Mouse (Mus musculus) adrenal gland, adult 10 weeks (tissue): Measurements from ENCODE around the gene Ano10. TPM values are rescaled to one million over a fixed set of nuclear protein-coding genes. Genes with fewer than 3 reads are reported as not detected.

Experiments
- polyA plus RNA-seq: library from polyadenylated mRNA; stranded (reverse); fragments of 350-450 nt; fragmentation: Illumina TruSeq; extraction: RNeasy Lipid Tissue Mini Kit (QIAGEN cat#74804); gene quantifications from one replicate; pipeline ENCODE4 v1.2.3, GENCODE M21; 2014; ENCODE audit warnings: low read depth, low replicate concordance

The Ano10 gene
- polyA plus RNA-seq = 50.2 TPM

GRCm38 (mm10) chr9:122294242-122294881 is at the start of gene Ano10:
Gene Ano10, minus strand, starts transcription at chr9:122294423.

Other genes starting within 250 kb of the Ano10 start
- 200 TPM for gene Snrk, start 177.2 kb downstream of the Ano10 start, polyA plus RNA-seq
- gene Abhd5, start 57.2 kb upstream of the Ano10 start, polyA plus RNA-seq = 110 TPM